18 mouse cellular contexts compared by ENCODE assay signal in the genomic region with DNA sequence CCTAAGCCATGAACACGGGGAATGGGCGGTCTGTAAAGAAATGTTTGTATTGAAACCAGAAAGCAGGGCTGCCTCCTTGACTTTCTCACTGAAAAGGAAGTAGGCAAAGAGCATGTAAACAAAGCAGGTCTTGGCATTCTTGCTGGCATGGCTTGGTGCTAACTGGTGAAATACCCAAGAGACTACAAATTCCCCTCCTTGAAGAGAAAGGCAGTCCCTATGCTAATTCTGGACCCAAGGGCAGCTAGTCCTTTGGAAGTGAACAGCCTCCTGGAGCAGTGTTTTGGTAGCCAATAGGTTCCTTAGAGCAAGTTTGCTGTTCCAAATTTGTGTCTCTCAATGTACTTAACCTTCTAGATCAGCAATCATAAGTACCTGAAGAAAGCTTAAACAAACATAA.
DNase-seq lines count a peak whose midpoint lies in the region; ATAC-seq and TF ChIP-seq lines count a peak whose summit lies in the region.
"Had no signal": no experiment of that assay in that cellular context is flagged by ENCODE, and none has a peak within 500 bp of the region (broad histone marks: within the 10 kb centered on the region; RNA-seq: fewer than 3 reads in every experiment).

No protein-coding gene starts in this region.

- intact Hi-C loops in heart, adult 2 months (cut with DNase I), result no loop called here

- peaks cover 3% of the 10 kb centered on the region for H3K9me3 ChIP-seq in lung, embryonic 16.5 days (ENCODE audit: control insufficient read depth, low read length)
- no peaks in the 10 kb centered on the region for H3K9me3 ChIP-seq in CH12.LX (replicated peaks; ENCODE audit: low read length)
- H3K9me3 ChIP-seq: heart, embryonic 10.5 days; kidney, embryonic 15.5 days had no signal

- no peaks in the 10 kb centered on the region for H3K27me3 ChIP-seq in heart, adult 2 months (ENCODE audit: control insufficient read depth, insufficient read depth, low read length)
- no peaks in the 10 kb centered on the region for H3K27me3 ChIP-seq in lung, embryonic 16.5 days (ENCODE audit: control insufficient read depth, insufficient read depth, low read depth, low read length)
- no peaks in the 10 kb centered on the region for H3K27me3 ChIP-seq in CH12.LX (replicated peaks)
- H3K27me3 ChIP-seq: kidney, embryonic 15.5 days had no signal

- no peak for TF ChIP-seq CTCF in heart, adult 2 months (IDR thresholded peaks at IDR 0.05)
- TF ChIP-seq CTCF in lung, adult 2 months (IDR thresholded peaks at IDR 0.05; ENCODE audit: insufficient read depth, low read length), result no peak
- no peak for TF ChIP-seq CTCF in CH12.LX (conservative IDR thresholded peaks at IDR 0.05 in 1 of 2, IDR thresholded peaks at IDR 0.05 in 1 of 2; ENCODE audit: low read depth in 2 of 2, low read length in 2 of 2)

- peaks cover 10% of the 10 kb centered on the region for H3K36me3 ChIP-seq in heart, adult 2 months (ENCODE audit: control insufficient read depth, insufficient read depth, low read length)
- H3K36me3 ChIP-seq in lung, embryonic 16.5 days (ENCODE audit: control insufficient read depth, insufficient read depth, low read length), result no peaks in the 10 kb centered on the region
- no peaks in the 10 kb centered on the region for H3K36me3 ChIP-seq in CH12.LX (replicated peaks in 1 of 2; ENCODE audit: control insufficient read depth in 1 of 2, insufficient read depth in 1 of 2, low read length in 1 of 2)
- H3K36me3 ChIP-seq: embryonic facial prominence, embryonic 10.5 days; heart, embryonic 10.5 days; kidney, embryonic 15.5 days had no signal

- H3K4me1 ChIP-seq in heart, adult 2 months (ENCODE audit: control insufficient read depth, insufficient read depth, low read length), result peaks cover 4% of the 10 kb centered on the region
- H3K4me1 ChIP-seq in lung, embryonic 16.5 days (replicated peaks; ENCODE audit: control insufficient read depth, insufficient read depth, low read length), result peaks cover 10% of the 10 kb centered on the region
- H3K4me1 ChIP-seq in lung, adult 2 months (ENCODE audit: control insufficient read depth, insufficient read depth, low read length), result no peaks in the 10 kb centered on the region; the same call in 1 of the 2 replicates
- peaks cover 0 to 11% of the 10 kb centered on the region in 2 experiments; a peak in 2 of 4 replicates for H3K4me1 ChIP-seq in CH12.LX (ENCODE audit: control insufficient read depth in 1 of 2, insufficient read depth in 2 of 2)
- H3K4me1 ChIP-seq: embryonic facial prominence, embryonic 10.5 days; kidney, embryonic 15.5 days had no signal

- no peak overlapping the region for H3K4me3 ChIP-seq in heart, adult 2 months
- no peak overlapping the region for H3K4me3 ChIP-seq in lung, embryonic 16.5 days (ENCODE audit: low read length)
- no peak overlapping the region for H3K4me3 ChIP-seq in lung, adult 2 months (replicated peaks; ENCODE audit: extremely low read depth, low read depth, low read length)
- H3K4me3 ChIP-seq in CH12.LX (replicated peaks in 1 of 3; ENCODE audit: low read depth in 2 of 3, low read length in 2 of 3, poor library complexity in 1 of 3), result no peak overlapping the region
- H3K4me3 ChIP-seq: embryonic facial prominence, embryonic 10.5 days; heart, embryonic 10.5 days; kidney, embryonic 15.5 days had no signal

- no peak for TF ChIP-seq EP300 in heart, adult 2 months (IDR thresholded peaks at IDR 0.05; ENCODE audit: insufficient read depth, low read depth, low read length)
- TF ChIP-seq EP300 in CH12.LX (IDR thresholded peaks at IDR 0.05; ENCODE audit: low read length), result no peak

- peak overlapping the region; percentile 93 for H3K27ac ChIP-seq in heart, adult 2 months
- peak overlapping the region; percentile 50 for H3K27ac ChIP-seq in lung, embryonic 16.5 days (ENCODE audit: low read length)
- H3K27ac ChIP-seq in CH12.LX (ENCODE audit: insufficient read depth, low read depth), result no peak overlapping the region
- H3K27ac ChIP-seq: embryonic facial prominence, embryonic 10.5 days; heart, embryonic 10.5 days; kidney, embryonic 15.5 days; stomach, postnatal 0 days had no signal

- no peaks in the 10 kb centered on the region for H3K79me2 ChIP-seq in heart, adult 2 months (replicated peaks; ENCODE audit: control insufficient read depth, insufficient read depth, low read length)
- no peaks in the 10 kb centered on the region for H3K79me2 ChIP-seq in CH12.LX (replicated peaks; ENCODE audit: control insufficient read depth, extremely low read depth, insufficient read depth, poor library complexity, severe bottlenecking)

- no peak overlapping the region for H3K9ac ChIP-seq in heart, adult 2 months (ENCODE audit: low read depth, low read length)
- H3K9ac ChIP-seq in lung, embryonic 16.5 days (ENCODE audit: low read length), result no peak overlapping the region
- no peak overlapping the region for H3K9ac ChIP-seq in CH12.LX (ENCODE audit: insufficient read depth, low read depth)
- H3K9ac ChIP-seq: kidney, embryonic 15.5 days had no signal

- no peak for TF ChIP-seq RAD21 in CH12.LX (IDR thresholded peaks at IDR 0.05; ENCODE audit: low read depth, low read length)

- WGBS in heart, adult 2 months, result 44% methylated on average over 2 of the region's 2 CpGs
- WGBS in lung, embryonic 16.5 days, result 64% methylated on average over 2 of the region's 2 CpGs
- WGBS in lung, adult 2 months, result 47% methylated on average over 2 of the region's 2 CpGs

- dilution Hi-C loops in CH12.LX (cut with MboI; ENCODE audit: extremely low pct_ligation_motif_present, extremely low pct_unique_long_range_greater_than_20kb, low sequenced_read_pairs), result no loop called here

- peak in 1 of 2 experiments; percentile 13 for DNase-seq in heart, adult 2 months
- DNase-seq in heart, adult 8-10 months (ENCODE audit: low spot score), result no peak
- DNase-seq in lung, adult 2 months, result no peak
- DNase-seq in CH12.LX (ENCODE audit: extremely low read depth), result peak; percentile 19
- DNase-seq in lung, postnatal 25 days (ENCODE audit: low spot score), result peak; percentile 43
- DNase-seq in cerebellum, postnatal 36 days, result no peak
- DNase-seq: cerebellum, adult 9-11 months; gastrocnemius, postnatal 25 days; kidney, adult 11 months; kidney, postnatal 36 days; layer of hippocampus, postnatal 36 days; midbrain, embryonic 14.5 days had no signal

- no peak for TF ChIP-seq POLR2A in heart, adult 2 months (IDR thresholded peaks at IDR 0.05; ENCODE audit: insufficient read depth, low read depth, low read length)
- no peak for TF ChIP-seq POLR2A in lung, adult 2 months (IDR thresholded peaks at IDR 0.05; ENCODE audit: borderline replicate concordance, extremely low read depth, low read depth, low read length)
- no peak for TF ChIP-seq POLR2A in CH12.LX (IDR thresholded peaks at IDR 0.05; ENCODE audit: low read depth, low read length)

- 0 out of 2 replicates have a peak, but pooled peaks have one; percentile 23 for ATAC-seq in lung, embryonic 16.5 days (ENCODE audit: low read depth)
- ATAC-seq: forebrain, embryonic 16.5 days had no signal

- H3K4me2 ChIP-seq in lung, embryonic 16.5 days (ENCODE audit: low read depth, low read length), result no peak overlapping the region
- H3K4me2 ChIP-seq in CH12.LX (ENCODE audit: insufficient read depth, low read depth, poor library complexity, severe bottlenecking), result no peak overlapping the region
- H3K4me2 ChIP-seq: kidney, embryonic 15.5 days had no signal

- in situ Hi-C loops in CH12.LX (cut with MboI; ENCODE audit: low pct_ligation_motif_present, low pct_unique_long_range_greater_than_20kb, low sequenced_read_pairs), result no loop called here

TF ChIP-seq in CH12.LX, 34 proteins besides CTCF, POLR2A, EP300 and RAD21:
- TF ChIP-seq PAX5 (IDR thresholded peaks at IDR 0.05; ENCODE audit: low read length) (no peak), ZNF384 (IDR thresholded peaks at IDR 0.05; ENCODE audit: low read depth, low read length) (no peak), HCFC1 (IDR thresholded peaks at IDR 0.05; ENCODE audit: low read depth, low read length) (no peak), E2F4 (IDR thresholded peaks at IDR 0.05; ENCODE audit: insufficient replicate concordance, low read depth, low read length) (no peak), GABPA (IDR thresholded peaks at IDR 0.05; ENCODE audit: insufficient replicate concordance, low read depth, low read length) (no peak), JUND (conservative IDR thresholded peaks at IDR 0.05; ENCODE audit: low read depth, low read length) (no peak), SMC3 (IDR thresholded peaks at IDR 0.05; ENCODE audit: low read depth, low read length) (no peak), UBTF (IDR thresholded peaks at IDR 0.05; ENCODE audit: low read depth, low read length) (no peak), MYC (IDR thresholded peaks at IDR 0.05; ENCODE audit: low read depth, low read length) (no peak), ZMIZ1 (IDR thresholded peaks at IDR 0.05; ENCODE audit: low read depth, low read length) (no peak), SIN3A (IDR thresholded peaks at IDR 0.05; ENCODE audit: low read length) (no peak), MAZ (IDR thresholded peaks at IDR 0.05; ENCODE audit: low read depth, low read length) (no peak)

Comparison
In these comparisons a context has a peak if more than half of its experiments do, and no peak if none do; other contexts are left out.
1. DNase-seq: peak in CH12.LX (single experiment) and lung, postnatal 25 days (single experiment); none in heart, adult 8-10 months (single experiment), lung, adult 2 months (single experiment) and cerebellum, postnatal 36 days (0 of 2).